Comparison of ENCODE assay signal across 8 mouse cellular contexts in genomic region chr12:84114153-84114994, GRCm38 (mm10). TPM values are rescaled to one million over a fixed set of nuclear protein-coding genes. Genes with fewer than 3 reads are reported as not detected.
DNase-seq lines count a peak whose midpoint lies in the region; ATAC-seq and TF ChIP-seq lines count a peak whose summit lies in the region.

TSS of gene Dnal1 (plus strand) at chr12:84114366.

- H3K9ac ChIP-seq in CH12.LX (ENCODE audit: insufficient read depth, low read depth): peak within 1 kb of the TSS; percentile 50
- peak within 1 kb of the TSS; percentile 67 for H3K9ac ChIP-seq in forebrain, embryonic 11.5 days (ENCODE audit: low read length)
- peak within 1 kb of the TSS; percentile 70 for H3K9ac ChIP-seq in heart, embryonic 16.5 days (ENCODE audit: low read length)
- H3K9ac ChIP-seq in liver, embryonic 13.5 days: peak within 1 kb of the TSS; percentile 52
- H3K9ac ChIP-seq in stomach, embryonic 15.5 days: peak within 1 kb of the TSS; percentile 37; the same call in 1 of the 2 replicates

- TF ChIP-seq CTCF in CH12.LX (conservative IDR thresholded peaks at IDR 0.05 in 1 of 2, IDR thresholded peaks at IDR 0.05 in 1 of 2; ENCODE audit: low read depth in 2 of 2, low read length in 2 of 2): no peak

- no peaks in the 10 kb centered on the region for H3K27me3 ChIP-seq in CH12.LX (replicated peaks)
- H3K27me3 ChIP-seq in forebrain, embryonic 11.5 days (ENCODE audit: control insufficient read depth, insufficient read depth, low read length): no peaks in the 10 kb centered on the region
- H3K27me3 ChIP-seq in heart, embryonic 16.5 days (ENCODE audit: control insufficient read depth, insufficient read depth, low read length): no peaks in the 10 kb centered on the region
- no peaks in the 10 kb centered on the region for H3K27me3 ChIP-seq in liver, embryonic 13.5 days
- no peaks in the 10 kb centered on the region for H3K27me3 ChIP-seq in stomach, embryonic 15.5 days (replicated peaks)

- peak; percentile 25; the same call in 1 of the 2 replicates for TF ChIP-seq POLR2A in CH12.LX (IDR thresholded peaks at IDR 0.05; ENCODE audit: low read depth, low read length)

- H3K4me3 ChIP-seq in CH12.LX (replicated peaks in 1 of 3; ENCODE audit: low read depth in 2 of 3, low read length in 2 of 3, poor library complexity in 1 of 3): peak within 1 kb of the TSS; percentile 58 to 72 (median 70)
- H3K4me3 ChIP-seq in forebrain, embryonic 11.5 days (ENCODE audit: low read depth, low read length): peak within 1 kb of the TSS; percentile 83
- H3K4me3 ChIP-seq in heart, embryonic 16.5 days (ENCODE audit: low read length): peak within 1 kb of the TSS; percentile 70
- H3K4me3 ChIP-seq in liver, embryonic 13.5 days (replicated peaks): peak within 1 kb of the TSS; percentile 63
- peak within 1 kb of the TSS; percentile 83 for H3K4me3 ChIP-seq in stomach, embryonic 15.5 days (replicated peaks)

- peak within 1 kb of the TSS; percentile 92 for H3K4me2 ChIP-seq in CH12.LX (ENCODE audit: insufficient read depth, low read depth, poor library complexity, severe bottlenecking)
- peak within 1 kb of the TSS; percentile 67 for H3K4me2 ChIP-seq in forebrain, embryonic 11.5 days (ENCODE audit: low read depth, low read length, severe bottlenecking)
- peak within 1 kb of the TSS; percentile 85 for H3K4me2 ChIP-seq in heart, embryonic 16.5 days (ENCODE audit: low read depth, low read length)
- peak within 1 kb of the TSS; percentile 79 for H3K4me2 ChIP-seq in liver, embryonic 13.5 days
- peak within 1 kb of the TSS; percentile 71 for H3K4me2 ChIP-seq in stomach, embryonic 15.5 days

- TF ChIP-seq EP300 in CH12.LX (IDR thresholded peaks at IDR 0.05; ENCODE audit: low read length): no peak

- no peaks in the 10 kb centered on the region for H3K79me2 ChIP-seq in CH12.LX (replicated peaks; ENCODE audit: control insufficient read depth, extremely low read depth, insufficient read depth, poor library complexity, severe bottlenecking)

- H3K4me1 ChIP-seq in CH12.LX (ENCODE audit: control insufficient read depth in 1 of 2, insufficient read depth in 2 of 2): peaks cover 10 to 19% of the 10 kb centered on the region in 2 experiments
- H3K4me1 ChIP-seq in forebrain, embryonic 11.5 days (replicated peaks; ENCODE audit: control insufficient read depth, insufficient read depth, low read length): peaks cover 3% of the 10 kb centered on the region; the same call in 1 of the 2 replicates
- H3K4me1 ChIP-seq in heart, embryonic 16.5 days (ENCODE audit: control insufficient read depth, insufficient read depth, low read length): peaks cover 7% of the 10 kb centered on the region
- peaks cover 11% of the 10 kb centered on the region for H3K4me1 ChIP-seq in liver, embryonic 13.5 days (replicated peaks)
- peaks cover 9% of the 10 kb centered on the region; the same call in 1 of the 2 replicates for H3K4me1 ChIP-seq in stomach, embryonic 15.5 days

- H3K36me3 ChIP-seq in CH12.LX (replicated peaks in 1 of 2; ENCODE audit: control insufficient read depth in 1 of 2, insufficient read depth in 1 of 2, low read length in 1 of 2): no peaks in the 10 kb centered on the region
- no peaks in the 10 kb centered on the region for H3K36me3 ChIP-seq in forebrain, embryonic 11.5 days (ENCODE audit: control insufficient read depth, insufficient read depth, low read length)
- H3K36me3 ChIP-seq in heart, embryonic 16.5 days (ENCODE audit: control insufficient read depth, insufficient read depth): no peaks in the 10 kb centered on the region
- no peaks in the 10 kb centered on the region for H3K36me3 ChIP-seq in liver, embryonic 13.5 days
- no peaks in the 10 kb centered on the region; the same call in 1 of the 2 replicates for H3K36me3 ChIP-seq in stomach, embryonic 15.5 days

- peak; percentile 98 for ATAC-seq in forebrain, embryonic 11.5 days (replicated peaks; ENCODE audit: low FRiP score)
- ATAC-seq in heart, embryonic 16.5 days (replicated peaks; ENCODE audit: extremely low read depth, insufficient read depth, low FRiP score): peak; percentile 98
- peak; percentile 80 for ATAC-seq in liver, embryonic 13.5 days (ENCODE audit: low read depth)
- peak; percentile 95 for ATAC-seq in stomach, embryonic 15.5 days (ENCODE audit: insufficient read depth, low FRiP score, low read depth)

- dilution Hi-C loops in CH12.LX (cut with MboI; ENCODE audit: extremely low pct_ligation_motif_present, extremely low pct_unique_long_range_greater_than_20kb, low sequenced_read_pairs): no loop called here

- DNase-seq in CH12.LX (ENCODE audit: extremely low read depth): peak; percentile 91
- peak; percentile 68 for DNase-seq in c-Kit-positive CD71-positive TER-119-negative erythroid progenitor cells, embryonic 14.5 days (ENCODE audit: low read depth)
- peak; percentile 96 for DNase-seq in forebrain, embryonic 11.5 days (ENCODE audit: low spot score)
- peak; percentile 93 to 96 for DNase-seq in kidney, postnatal 25 days
- DNase-seq in liver, embryonic 13.5 days: peak; percentile 75
- DNase-seq in neural tube, embryonic 10.5 days (ENCODE audit: extremely low spot score, low spot score): peak; percentile 95

- no peaks in the 10 kb centered on the region for H3K9me3 ChIP-seq in CH12.LX (replicated peaks; ENCODE audit: low read length)
- H3K9me3 ChIP-seq in forebrain, embryonic 11.5 days (ENCODE audit: control insufficient read depth, low read length): no peaks in the 10 kb centered on the region
- H3K9me3 ChIP-seq in heart, embryonic 16.5 days (replicated peaks; ENCODE audit: control insufficient read depth, low read length): no peaks in the 10 kb centered on the region
- H3K9me3 ChIP-seq in liver, embryonic 13.5 days (replicated peaks): no peaks in the 10 kb centered on the region
- no peaks in the 10 kb centered on the region for H3K9me3 ChIP-seq in stomach, embryonic 15.5 days

- no peak for TF ChIP-seq RAD21 in CH12.LX (IDR thresholded peaks at IDR 0.05; ENCODE audit: low read depth, low read length)

- in situ Hi-C loops in CH12.LX (cut with MboI; ENCODE audit: low pct_ligation_motif_present, low pct_unique_long_range_greater_than_20kb, low sequenced_read_pairs): no loop called here

- no peak within 1 kb of the TSS for H3K27ac ChIP-seq in CH12.LX (ENCODE audit: insufficient read depth, low read depth)
- H3K27ac ChIP-seq in forebrain, embryonic 11.5 days (ENCODE audit: low read depth, low read length): 0 out of 2 replicates have a peak within 1 kb of the TSS, but pooled peaks have one; percentile 12
- H3K27ac ChIP-seq in heart, embryonic 16.5 days (ENCODE audit: low read length): peak within 1 kb of the TSS; percentile 30; the same call in 1 of the 2 replicates
- H3K27ac ChIP-seq in liver, embryonic 13.5 days: no peak within 1 kb of the TSS
- H3K27ac ChIP-seq in stomach, embryonic 15.5 days: peak within 1 kb of the TSS; percentile 72

- 3% methylated on average over 33 of the region's 35 CpGs for WGBS in forebrain, embryonic 11.5 days
- WGBS in heart, embryonic 16.5 days: 3% methylated on average over 32 of the region's 35 CpGs
- 3% methylated on average over 30 of the region's 35 CpGs for WGBS in liver, embryonic 13.5 days (ENCODE audit: insufficient replicate concordance)
- 2% methylated on average over 33 of the region's 35 CpGs for WGBS in stomach, embryonic 15.5 days

TF ChIP-seq in CH12.LX, 34 proteins besides CTCF, POLR2A, EP300 and RAD21 (continues in another document):
- TF ChIP-seq UBTF (IDR thresholded peaks at IDR 0.05; ENCODE audit: low read depth, low read length) (no peak), TCF12 (IDR thresholded peaks at IDR 0.05; ENCODE audit: low read depth, low read length) (no peak; the same call in 1 of the 2 replicates), ETS1 (conservative IDR thresholded peaks at IDR 0.05; ENCODE audit: low read depth, low read length) (no peak), CHD1 (IDR thresholded peaks at IDR 0.05; ENCODE audit: low read depth, low read length) (no peak), TBP (conservative IDR thresholded peaks at IDR 0.05; ENCODE audit: low read depth, low read length) (no peak), BHLHE40 (IDR thresholded peaks at IDR 0.05; ENCODE audit: low read depth, low read length) (no peak), MEF2A (IDR thresholded peaks at IDR 0.05; ENCODE audit: borderline replicate concordance, low read depth, low read length) (no peak), MAX (IDR thresholded peaks at IDR 0.05; ENCODE audit: low read length) (no peak), MXI1 (IDR thresholded peaks at IDR 0.05; ENCODE audit: low read depth, low read length) (peak; percentile 88), ZKSCAN1 (IDR thresholded peaks at IDR 0.05; ENCODE audit: borderline replicate concordance, low read depth, low read length) (no peak), ZNF384 (IDR thresholded peaks at IDR 0.05; ENCODE audit: low read depth, low read length) (no peak), MYC (IDR thresholded peaks at IDR 0.05; ENCODE audit: low read depth, low read length) (no peak), NRF1 (IDR thresholded peaks at IDR 0.05; ENCODE audit: low read depth, low read length) (peak; percentile 89), MAFK (IDR thresholded peaks at IDR 0.05; ENCODE audit: insufficient replicate concordance, low read length) (no peak), KAT2A (IDR thresholded peaks at IDR 0.05; ENCODE audit: insufficient replicate concordance, low read length) (no peak), MAZ (IDR thresholded peaks at IDR 0.05; ENCODE audit: low read depth, low read length) (no peak), ELF1 (IDR thresholded peaks at IDR 0.05; ENCODE audit: low read depth, low read length) (peak; percentile 20; the same call in 1 of the 2 replicates), USF2 (conservative IDR thresholded peaks at IDR 0.05; ENCODE audit: low read depth, low read length) (no peak), POLR2AphosphoS2 (IDR thresholded peaks at IDR 0.05; ENCODE audit: low read depth, low read length) (no peak), CHD2 (IDR thresholded peaks at IDR 0.05; ENCODE audit: low read length) (no peak), GABPA (IDR thresholded peaks at IDR 0.05; ENCODE audit: insufficient replicate concordance, low read depth, low read length) (no peak), E2F4 (IDR thresholded peaks at IDR 0.05; ENCODE audit: insufficient replicate concordance, low read depth, low read length) (no peak), PAX5 (IDR thresholded peaks at IDR 0.05; ENCODE audit: low read length) (no peak), ZMIZ1 (IDR thresholded peaks at IDR 0.05; ENCODE audit: low read depth, low read length) (no peak)

RNA-seq across cellular contexts. Expression of gene Dnal1, which starts in this region (rescaled TPM):
- total RNA-seq in CH12.LX (2012; rRNA removed) (1.4 and 1.6 TPM in 2 replicates), CH12.LX (2014; rRNA removed) (0.84 and 1.7 TPM in 2 replicates)
- 2.1 and 2.9 TPM in 2 replicates for polyA plus RNA-seq in CH12.LX (2012; ENCODE audit: insufficient read length, low read depth)
- polyA plus RNA-seq in forebrain, embryonic 11.5 days (2014; fragmentation: Nextera tagmentation; extraction: Ambion mirVana): 6.1 and 6.8 TPM in 2 replicates
- polyA plus RNA-seq in heart, embryonic 16.5 days (2015; fragmentation: Nextera tagmentation; extraction: Ambion mirVana): 3.5 and 4.0 TPM in 2 replicates
- polyA plus RNA-seq in liver, embryonic 13.5 days (2015; fragmentation: Nextera tagmentation; extraction: Ambion mirVana): 0.23 and 0.27 TPM in 2 replicates
- polyA plus RNA-seq in stomach, embryonic 15.5 days (2015; fragmentation: Nextera tagmentation; extraction: Ambion mirVana): 3.9 and 5.3 TPM in 2 replicates

Comparison
In these comparisons a context has a peak if more than half of its experiments do, and no peak if none do; other contexts are left out.
1. Peak in DNase-seq, ATAC-seq, H3K4me3 ChIP-seq, H3K9ac ChIP-seq and H3K4me2 ChIP-seq in liver, embryonic 13.5 days; RNA of the gene not detected or under 1 TPM.
2. H3K27ac ChIP-seq: peak in forebrain, embryonic 11.5 days (single experiment), heart, embryonic 16.5 days (single experiment) and stomach, embryonic 15.5 days (single experiment); none in CH12.LX (single experiment) and liver, embryonic 13.5 days (single experiment).
3. Peak in every context shown above with its lines, with median percentiles within 50 percentile points of each other: DNase-seq, H3K4me2 ChIP-seq, H3K4me3 ChIP-seq, H3K9ac ChIP-seq and ATAC-seq.